10 mouse cellular contexts compared by ENCODE assay signal in genomic region chr1:183146102-183146735, GRCm38 (mm10).
DNase-seq lines count a peak whose midpoint lies in the region; ATAC-seq lines count a peak whose summit lies in the region.
"Had no signal": no experiment of that assay in that cellular context is flagged by ENCODE, and none has a peak within 500 bp of the region (broad histone marks: within the 10 kb centered on the region; RNA-seq: fewer than 3 reads in every experiment).

No protein-coding gene starts in this region.

- 35% methylated on average over 7 of the region's 7 CpGs for WGBS in kidney, embryonic 15.5 days
- 60% methylated on average over 7 of the region's 7 CpGs for WGBS in embryonic facial prominence, embryonic 10.5 days
- 75% methylated on average over 7 of the region's 7 CpGs for WGBS in hindbrain, embryonic 14.5 days
- WGBS in forebrain, embryonic 10.5 days = 74% methylated on average over 7 of the region's 7 CpGs

- H3K4me3 ChIP-seq in kidney, embryonic 15.5 days (replicated peaks) = peak overlapping the region; percentile 37
- H3K4me3 ChIP-seq in embryonic facial prominence, embryonic 10.5 days = peak overlapping the region; percentile 46
- no peak overlapping the region for H3K4me3 ChIP-seq in hindbrain, embryonic 14.5 days (replicated peaks; ENCODE audit: low read length)
- H3K4me3 ChIP-seq in forebrain, embryonic 10.5 days = no peak overlapping the region

- peak overlapping the region; percentile 76 for H3K27ac ChIP-seq in kidney, embryonic 15.5 days
- peak overlapping the region; percentile 51 for H3K27ac ChIP-seq in embryonic facial prominence, embryonic 10.5 days (replicated peaks)
- H3K27ac ChIP-seq in hindbrain, embryonic 14.5 days = no peak overlapping the region
- no peak overlapping the region for H3K27ac ChIP-seq in forebrain, embryonic 10.5 days

- DNase-seq in kidney, postnatal 10 days = no peak
- no peak for DNase-seq in embryonic facial prominence, embryonic 10.5 days (ENCODE audit: low spot score)
- DNase-seq in hindbrain, embryonic 14.5 days (ENCODE audit: low spot score) = no peak
- no peak for DNase-seq in forebrain, embryonic 10.5 days (ENCODE audit: extremely low spot score, low spot score)
- DNase-seq in layer of hippocampus, adult 11-12 months (ENCODE audit: low spot score) = no peak
- DNase-seq: adrenal gland, postnatal 25 days; gastrocnemius, postnatal 10 days had no signal

- no peaks in the 10 kb centered on the region for H3K9me3 ChIP-seq in kidney, embryonic 15.5 days (replicated peaks)
- no peaks in the 10 kb centered on the region for H3K9me3 ChIP-seq in embryonic facial prominence, embryonic 10.5 days
- H3K9me3 ChIP-seq in hindbrain, embryonic 14.5 days (ENCODE audit: control insufficient read depth, low read length) = no peaks in the 10 kb centered on the region
- H3K9me3 ChIP-seq in forebrain, embryonic 10.5 days = no peaks in the 10 kb centered on the region

- peak; percentile 55 for ATAC-seq in kidney, embryonic 15.5 days (replicated peaks; ENCODE audit: low FRiP score)
- no peak for ATAC-seq in hindbrain, embryonic 14.5 days (ENCODE audit: low FRiP score)
- peak; percentile 48; the same call in 1 of the 2 replicates for ATAC-seq in megakaryocyte, adult 5-6 weeks (ENCODE audit: poor library complexity, severe bottlenecking)
- ATAC-seq in activated CD4-positive, CD25-positive, alpha-beta regulatory T cell, adult 4 months = no peak

- H3K9ac ChIP-seq in kidney, embryonic 15.5 days = 0 out of 2 replicates have a peak overlapping the region, but pooled peaks have one; percentile 11
- H3K9ac ChIP-seq in hindbrain, embryonic 14.5 days = no peak overlapping the region

- no peaks in the 10 kb centered on the region for H3K36me3 ChIP-seq in kidney, embryonic 15.5 days
- no peaks in the 10 kb centered on the region for H3K36me3 ChIP-seq in embryonic facial prominence, embryonic 10.5 days (replicated peaks)
- H3K36me3 ChIP-seq in hindbrain, embryonic 14.5 days (replicated peaks; ENCODE audit: control insufficient read depth, insufficient read depth) = no peaks in the 10 kb centered on the region
- no peaks in the 10 kb centered on the region for H3K36me3 ChIP-seq in forebrain, embryonic 10.5 days (replicated peaks)

- no peaks in the 10 kb centered on the region for H3K27me3 ChIP-seq in kidney, embryonic 15.5 days
- H3K27me3 ChIP-seq in embryonic facial prominence, embryonic 10.5 days (replicated peaks; ENCODE audit: low read depth, poor library complexity, severe bottlenecking) = peaks cover 47% of the 10 kb centered on the region
- no peaks in the 10 kb centered on the region for H3K27me3 ChIP-seq in hindbrain, embryonic 14.5 days (ENCODE audit: control insufficient read depth, insufficient read depth, low read length)
- H3K27me3 ChIP-seq in forebrain, embryonic 10.5 days (ENCODE audit: poor library complexity, severe bottlenecking) = peaks cover 5% of the 10 kb centered on the region; the same call in 1 of the 2 replicates

- H3K4me2 ChIP-seq in kidney, embryonic 15.5 days = peak overlapping the region; percentile 53
- 0 out of 2 replicates have a peak overlapping the region, but pooled peaks have one; percentile 0 for H3K4me2 ChIP-seq in hindbrain, embryonic 14.5 days (replicated peaks)

- peaks cover 60% of the 10 kb centered on the region for H3K4me1 ChIP-seq in kidney, embryonic 15.5 days
- H3K4me1 ChIP-seq in embryonic facial prominence, embryonic 10.5 days = peaks cover 87% of the 10 kb centered on the region
- H3K4me1 ChIP-seq in hindbrain, embryonic 14.5 days (replicated peaks; ENCODE audit: control insufficient read depth, insufficient read depth, low read length) = peaks cover 41% of the 10 kb centered on the region
- H3K4me1 ChIP-seq in forebrain, embryonic 10.5 days = peaks cover 73% of the 10 kb centered on the region

Comparison
In these comparisons a context has a peak if more than half of its experiments do, and no peak if none do; other contexts are left out.
1. ATAC-seq: peak in kidney, embryonic 15.5 days (single experiment) and megakaryocyte, adult 5-6 weeks (single experiment); none in hindbrain, embryonic 14.5 days (single experiment) and activated CD4-positive, CD25-positive, alpha-beta regulatory T cell, adult 4 months (single experiment).
2. H3K27ac ChIP-seq: peak in kidney, embryonic 15.5 days (single experiment) and embryonic facial prominence, embryonic 10.5 days (single experiment); none in hindbrain, embryonic 14.5 days (single experiment) and forebrain, embryonic 10.5 days (single experiment).
3. H3K4me3 ChIP-seq: peak in kidney, embryonic 15.5 days (single experiment) and embryonic facial prominence, embryonic 10.5 days (single experiment); none in hindbrain, embryonic 14.5 days (single experiment) and forebrain, embryonic 10.5 days (single experiment).